Mouse (Mus musculus) urinary bladder, adult 2 months (tissue): ENCODE data around the gene Ddx39b. TPM values are rescaled to one million over a fixed set of nuclear protein-coding genes. Genes with fewer than 3 reads are reported as not detected.

Source experiments
- DNase-seq: peaks from one replicate; pipeline ENCODE4 v3.0.0; 2022; ENCODE audit warnings: low spot score
- polyA plus RNA-seq: library from polyadenylated mRNA; depleted of rRNA; stranded (reverse); fragments of >200 nt; gene quantifications from 2 replicates; pipeline ENCODE4 v1.2.3, GENCODE M21; 2012

Gene Ddx39b
- polyA plus RNA-seq, 1 experiment = 350 TPM

GRCm38 (mm10) chr17:35243086-35243485, 1.5 kb downstream of the Ddx39b start:
- DNase-seq = no peak

- no peak for DNase-seq
Observed at GRCm38 (mm10) chr17:35244999-35245398, 3.5 kb downstream of the Ddx39b start.

GRCm38 (mm10) chr17:35245731-35246623, 4.4 kb downstream of the Ddx39b start:
- DNase-seq = no peak

- no peak for DNase-seq
Observed at GRCm38 (mm10) chr17:35247144-35247543, 5.6 kb downstream of the Ddx39b start.

- DNase-seq = no peak
Observed at GRCm38 (mm10) chr17:35248986-35249385, 7.4 kb downstream of the Ddx39b start.

- no peak for DNase-seq
Observed at GRCm38 (mm10) chr17:35249451-35250197, 8.1 kb downstream of the Ddx39b start.

GRCm38 (mm10) chr17:35250348-35251120, 9.0 kb downstream of the Ddx39b start:
- DNase-seq = no peak

- DNase-seq = no peak
Observed at GRCm38 (mm10) chr17:35251162-35251719, 9.7 kb downstream of the Ddx39b start.

- no peak for DNase-seq
Observed at GRCm38 (mm10) chr17:35251981-35252380, 10.4 kb downstream of the Ddx39b start.

GRCm38 (mm10) chr17:35252619-35253292, 11.2 kb downstream of the Ddx39b start:
- no peak for DNase-seq

GRCm38 (mm10) chr17:35253293-35254093, 11.9 kb downstream of the Ddx39b start:
- DNase-seq = no peak

- no peak for DNase-seq
Observed at GRCm38 (mm10) chr17:35254241-35255098, 12.9 kb downstream of the Ddx39b start.

- DNase-seq = no peak
Observed at GRCm38 (mm10) chr17:35255301-35255700, 13.8 kb downstream of the Ddx39b start.

GRCm38 (mm10) chr17:35255704-35256103, 14.2 kb downstream of the Ddx39b start:
- DNase-seq = no peak

GRCm38 (mm10) chr17:35257378-35257777, 15.8 kb downstream of the Ddx39b start:
- DNase-seq = no peak

GRCm38 (mm10) chr17:35257824-35258491, 16.4 kb downstream of the Ddx39b start:
- peak; percentile 87 for DNase-seq

- DNase-seq = no peak
Observed at GRCm38 (mm10) chr17:35258492-35259478, 17.2 kb downstream of the Ddx39b start.

- DNase-seq = no peak
Observed at GRCm38 (mm10) chr17:35259621-35260020, 18.1 kb downstream of the Ddx39b start.
